Mouse (Mus musculus) MN1 (cell line): ENCODE results near the gene H2afx.
"Not testable (repeated sequence)": the region's sequence is repeated elsewhere in the genome, so short reads cannot be mapped to it uniquely, and the experiment has no call there.

Experiments used
- DNase-seq: peaks from one replicate; pipeline ENCODE4 v3.0.0-alpha.2; 2016; ENCODE audit warnings: low spot score

H2afx gene

GRCm38 (mm10) chr9:44318826-44319095 is 15.7 kb upstream of the H2afx start:
- no peak for DNase-seq

GRCm38 (mm10) chr9:44319105-44319886 is 15.2 kb upstream of the H2afx start:
- DNase-seq = peak; percentile 53

GRCm38 (mm10) chr9:44319887-44320798 is 14.4 kb upstream of the H2afx start, which contains the start of gene C2cd2l:
Gene C2cd2l (minus strand): TSS chr9:44320285.
- DNase-seq = peak; percentile 97

- peak; percentile 87 for DNase-seq
Observed at GRCm38 (mm10) chr9:44320799-44321133, 13.7 kb upstream of the H2afx start.

GRCm38 (mm10) chr9:44323656-44324055 is 10.8 kb upstream of the H2afx start:
- DNase-seq = not testable (repeated sequence)

GRCm38 (mm10) chr9:44324147-44324546 is 10.3 kb upstream of the H2afx start:
- DNase-seq = no peak

GRCm38 (mm10) chr9:44325032-44325767 is 9.3 kb upstream of the H2afx start:
- DNase-seq = not testable (repeated sequence)

- DNase-seq = no peak
Observed at GRCm38 (mm10) chr9:44325768-44326370, 8.6 kb upstream of the H2afx start, which contains the start of gene Dpagt1. Gene Dpagt1 (plus strand): TSS chr9:44326019.

GRCm38 (mm10) chr9:44326371-44327063 is 8.0 kb upstream of the H2afx start:
- DNase-seq = peak; percentile 89

GRCm38 (mm10) chr9:44327064-44327711 is 7.3 kb upstream of the H2afx start:
- no peak for DNase-seq

- no peak for DNase-seq
Observed at GRCm38 (mm10) chr9:44327926-44328325, 6.6 kb upstream of the H2afx start.

- DNase-seq = no peak
Observed at GRCm38 (mm10) chr9:44330736-44331135, 3.8 kb upstream of the H2afx start.

- no peak for DNase-seq
Observed at GRCm38 (mm10) chr9:44332918-44333638, 1.4 kb upstream of the H2afx start.

GRCm38 (mm10) chr9:44335331-44336092 is 1.0 kb downstream of the H2afx start:
- DNase-seq = peak; percentile 58

GRCm38 (mm10) chr9:44336093-44336406 is 1.6 kb downstream of the H2afx start:
- no peak for DNase-seq

GRCm38 (mm10) chr9:44336513-44336912 is 2.0 kb downstream of the H2afx start:
- not testable (repeated sequence) for DNase-seq

- DNase-seq = no peak
Observed at GRCm38 (mm10) chr9:44336964-44337363, 2.5 kb downstream of the H2afx start.

GRCm38 (mm10) chr9:44337436-44338169 is 3.1 kb downstream of the H2afx start:
- DNase-seq = no peak

GRCm38 (mm10) chr9:44338574-44338973 is 4.1 kb downstream of the H2afx start:
- DNase-seq = no peak
